Comparison of ENCODE assay signal across 14 mouse cellular contexts in the genomic region with DNA sequence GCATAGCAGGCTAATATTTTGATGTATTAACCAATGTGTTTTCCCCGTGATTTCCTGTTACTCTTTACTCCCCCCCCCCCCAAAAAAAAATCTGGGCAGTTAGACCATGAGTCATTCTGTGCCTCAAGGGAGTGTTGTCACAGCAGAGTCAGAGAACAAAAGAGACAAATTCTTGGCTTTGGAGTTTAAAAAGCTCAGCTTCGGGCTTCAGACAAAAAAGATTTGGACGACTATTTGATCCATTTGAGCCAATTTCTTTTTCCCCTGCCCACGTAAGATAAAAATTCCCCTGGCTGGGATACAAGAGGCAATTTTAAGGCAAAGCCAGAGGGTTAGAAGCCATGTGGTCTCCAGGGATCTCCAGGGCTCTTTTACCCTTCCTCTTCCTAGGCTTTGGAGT. TPM values are rescaled to one million over a fixed set of nuclear protein-coding genes. Genes with fewer than 3 reads are reported as not detected.
DNase-seq lines count a peak whose midpoint lies in the region; ATAC-seq and TF ChIP-seq lines count a peak whose summit lies in the region.
"Had no signal": no experiment of that assay in that cellular context is flagged by ENCODE, and none has a peak within 500 bp of the region (broad histone marks: within the 10 kb centered on the region; RNA-seq: fewer than 3 reads in every experiment).

No protein-coding gene starts in this region.

- H3K4me1 ChIP-seq in lung, embryonic 16.5 days (replicated peaks; ENCODE audit: control insufficient read depth, insufficient read depth, low read length) = peaks cover 8% of the 10 kb centered on the region; the same call in 1 of the 2 replicates
- H3K4me1 ChIP-seq in forebrain, embryonic 15.5 days = no peaks in the 10 kb centered on the region
- H3K4me1 ChIP-seq: hindbrain, embryonic 15.5 days had no signal

- no peak for TF ChIP-seq POLR2A in myocyte (IDR thresholded peaks at IDR 0.05; ENCODE audit: insufficient read length, low read depth)

- H3K9ac ChIP-seq in lung, embryonic 16.5 days (ENCODE audit: low read length) = no peak overlapping the region
- H3K9ac ChIP-seq in forebrain, embryonic 15.5 days (replicated peaks) = no peak overlapping the region
- H3K9ac ChIP-seq: hindbrain, embryonic 15.5 days had no signal

- H3K4me2 ChIP-seq in lung, embryonic 16.5 days (ENCODE audit: low read depth, low read length) = no peak overlapping the region
- peak overlapping the region; percentile 68 for H3K4me2 ChIP-seq in myocyte (ENCODE audit: low read depth)
- H3K4me2 ChIP-seq in forebrain, embryonic 15.5 days (replicated peaks) = no peak overlapping the region
- H3K4me2 ChIP-seq: hindbrain, embryonic 15.5 days had no signal

- H3K27me3 ChIP-seq in lung, embryonic 16.5 days (ENCODE audit: control insufficient read depth, insufficient read depth, low read depth, low read length) = no peaks in the 10 kb centered on the region
- no peaks in the 10 kb centered on the region for H3K27me3 ChIP-seq in myocyte (ENCODE audit: control insufficient read depth, insufficient read depth, insufficient read length)
- no peaks in the 10 kb centered on the region for H3K27me3 ChIP-seq in forebrain, embryonic 15.5 days
- H3K27me3 ChIP-seq: hindbrain, embryonic 15.5 days had no signal

- H3K36me3 ChIP-seq in lung, embryonic 16.5 days (ENCODE audit: control insufficient read depth, insufficient read depth, low read length) = no peaks in the 10 kb centered on the region; the same call in 1 of the 2 replicates
- peaks cover 11% of the 10 kb centered on the region for H3K36me3 ChIP-seq in myocyte (ENCODE audit: control insufficient read depth, insufficient read depth)
- H3K36me3 ChIP-seq in forebrain, embryonic 15.5 days = peaks cover 7% of the 10 kb centered on the region; the same call in 1 of the 2 replicates
- H3K36me3 ChIP-seq: hindbrain, embryonic 15.5 days had no signal

- 36% methylated on average over 4 of the region's 4 CpGs for WGBS in lung, embryonic 16.5 days
- WGBS in forebrain, embryonic 15.5 days = 9% methylated on average over 4 of the region's 4 CpGs

- intact Hi-C loops in gastrocnemius, adult 2 months (cut with DNase I) = no loop called here

- peak overlapping the region; percentile 40 for H3K27ac ChIP-seq in gastrocnemius, adult 2 months
- peak overlapping the region; percentile 48 for H3K27ac ChIP-seq in lung, embryonic 16.5 days (ENCODE audit: low read length)
- H3K27ac ChIP-seq in forebrain, embryonic 15.5 days (replicated peaks) = no peak overlapping the region
- H3K27ac ChIP-seq: hindbrain, embryonic 15.5 days; limb, embryonic 10.5 days had no signal

- no peak overlapping the region for H3ac ChIP-seq in myocyte (ENCODE audit: control insufficient read depth, insufficient read length)

- TF ChIP-seq CTCF in gastrocnemius, adult 2 months (IDR thresholded peaks at IDR 0.05) = no peak

- DNase-seq in gastrocnemius, adult 2 months = no peak
- DNase-seq in gastrocnemius, adult 8-10 months (ENCODE audit: low spot score in 2 of 2) = no peak
- no peak for DNase-seq in lung, postnatal 14 days
- DNase-seq in gastrocnemius, postnatal 25 days = peak; percentile 12
- DNase-seq in left cerebral cortex, adult 8-10 months (ENCODE audit: low spot score in 2 of 2) = no peak
- DNase-seq: cerebellum, postnatal 14 days; kidney, postnatal 4 days; spleen, adult 18-20 months had no signal

- ATAC-seq in lung, embryonic 16.5 days (ENCODE audit: low read depth) = peak; percentile 58; the same call in 1 of the 2 replicates
- ATAC-seq in forebrain, embryonic 15.5 days (replicated peaks) = no peak
- ATAC-seq: CD4-positive, CD25-positive, alpha-beta regulatory T cell, adult 4 months had no signal

- no peaks in the 10 kb centered on the region for H3K79me2 ChIP-seq in myocyte (ENCODE audit: control insufficient read depth, insufficient read depth)

- H3K9me3 ChIP-seq in lung, embryonic 16.5 days (ENCODE audit: control insufficient read depth, low read length) = no peaks in the 10 kb centered on the region
- H3K9me3 ChIP-seq in forebrain, embryonic 15.5 days = no peaks in the 10 kb centered on the region
- H3K9me3 ChIP-seq: hindbrain, embryonic 15.5 days; limb, embryonic 10.5 days had no signal

- H3K4me3 ChIP-seq in gastrocnemius, adult 2 months = no peak overlapping the region
- H3K4me3 ChIP-seq in lung, embryonic 16.5 days (ENCODE audit: low read length) = no peak overlapping the region
- no peak overlapping the region for H3K4me3 ChIP-seq in myocyte
- no peak overlapping the region for H3K4me3 ChIP-seq in forebrain, embryonic 15.5 days
- H3K4me3 ChIP-seq: hindbrain, embryonic 15.5 days; limb, embryonic 10.5 days had no signal

TF ChIP-seq in myocyte, 11 proteins besides CTCF, POLR2A, EP300 and RAD21:
- TF ChIP-seq POLR2AphosphoS2 (IDR thresholded peaks at IDR 0.05; ENCODE audit: insufficient read length, low read depth) (no peak), REST (IDR thresholded peaks at IDR 0.05; ENCODE audit: insufficient read depth, insufficient read length) (no peak), MAX (IDR thresholded peaks at IDR 0.05; ENCODE audit: low read depth) (no peak), SRF (IDR thresholded peaks at IDR 0.05; ENCODE audit: control insufficient read depth, insufficient read length, low read depth) (no peak), MYOD1 (IDR thresholded peaks at IDR 0.05; ENCODE audit: control insufficient read depth in 1 of 3, insufficient read length in 2 of 3, low read depth in 2 of 3) (no peak), TCF3 (IDR thresholded peaks at IDR 0.05; ENCODE audit: insufficient read length, low read depth) (no peak), TCF12 (IDR thresholded peaks at IDR 0.05; ENCODE audit: insufficient read depth, poor library complexity, severe bottlenecking) (no peak), MYOG (IDR thresholded peaks at IDR 0.05; ENCODE audit: control insufficient read depth in 1 of 3, insufficient read depth in 1 of 3, insufficient read length in 2 of 3, low read depth in 2 of 3) (no peak), USF1 (IDR thresholded peaks at IDR 0.05; ENCODE audit: low read depth) (no peak), CEBPB (IDR thresholded peaks at IDR 0.05; ENCODE audit: insufficient read depth, poor library complexity, severe bottlenecking) (no peak)

RNA-seq across cellular contexts. Expression of a gene that starts 23.4 kb away (rescaled TPM):
- 1 to 10 TPM; 1.2 to 3.2 TPM for total RNA-seq in gastrocnemius, adult 2 months (2021)
- 1 to 10 TPM; 2.0 to 2.4 (median 2.3) TPM for total RNA-seq in gastrocnemius, adult 8-10 months (2022)
- polyA plus RNA-seq in lung, embryonic 16.5 days (2015; fragmentation: Nextera tagmentation; extraction: Ambion mirVana) = 19.8 and 24.2 TPM in 2 replicates
- 1 to 10 TPM; 1.8 to 2.4 TPM for total RNA-seq in gastrocnemius, postnatal 25 days (2021)
- polyA plus RNA-seq in myocyte (2012; fragmentation: generic; extraction: Trizol) = 2.9 TPM
- polyA plus RNA-seq in forebrain, embryonic 15.5 days (2015; fragmentation: Nextera tagmentation; extraction: Ambion mirVana) = 24.8 and 27.1 TPM in 2 replicates
- total RNA-seq in left cerebral cortex, adult 8-10 months (2022) = 10 to 100 TPM in 3 of 4 experiments, 1 to 10 TPM in 1; 10.0 to 11.4 (median 10.6) TPM
